Mouse (Mus musculus): ENCODE measurements around the gene Bpifb9a.
"Not testable (repeated sequence)": the region's sequence is repeated elsewhere in the genome, so short reads cannot be mapped to it uniquely, and the experiment has no call there.

Bpifb9a gene

DNA sequence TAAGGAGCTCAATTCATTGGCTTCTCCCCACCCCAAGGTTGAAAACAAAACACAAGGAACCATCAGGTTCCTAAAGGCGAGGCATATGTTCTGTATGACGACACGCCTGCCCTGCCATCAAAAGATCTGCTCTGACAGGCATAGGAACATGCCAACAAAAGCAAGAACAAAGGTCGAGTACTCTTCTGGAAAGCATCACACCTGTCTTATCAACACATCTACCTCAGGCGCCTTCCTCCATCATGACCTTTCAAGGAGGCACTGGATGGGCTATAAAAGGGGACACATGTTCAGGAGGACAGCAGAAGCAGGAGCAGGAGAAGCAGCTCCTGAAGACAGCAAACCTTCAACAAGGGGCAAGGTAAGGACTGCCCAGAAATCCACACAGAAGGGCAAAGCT is at the start of gene Bpifb9a:
Gene Bpifb9a (plus strand): TSS at position 301 of the 400 bp plus-strand sequence.
- not testable (repeated sequence) for DNase-seq (ENCODE audit: low spot score in 2 of 2)

GRCm38 (mm10) chr2:154209112-154209511 is 48.5 kb upstream of the Bpifb9a start:
- no peak for DNase-seq (ENCODE audit: low spot score in 2 of 2)

DNA sequence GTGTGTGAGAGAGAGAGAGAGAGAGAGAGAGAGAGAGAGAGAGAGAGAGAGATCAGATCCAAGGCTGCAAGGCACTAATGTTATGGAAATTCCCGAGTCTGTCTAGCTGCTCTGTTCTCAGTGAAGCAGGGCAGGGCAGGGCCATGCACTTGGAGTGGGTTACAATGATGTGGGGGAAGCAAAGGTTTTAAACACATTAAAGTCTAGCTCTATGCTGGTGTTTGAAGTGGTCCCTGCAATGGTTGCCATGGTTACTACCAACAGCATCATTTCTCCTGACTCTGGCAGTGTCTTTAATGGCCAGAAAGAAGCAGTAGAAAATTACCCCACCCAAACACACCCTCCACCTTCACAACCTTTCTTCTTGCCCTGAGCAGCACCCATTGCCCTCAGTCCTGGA is 46.5 kb upstream of the Bpifb9a start:
- no peak for DNase-seq (ENCODE audit: low spot score in 2 of 2)

DNA sequence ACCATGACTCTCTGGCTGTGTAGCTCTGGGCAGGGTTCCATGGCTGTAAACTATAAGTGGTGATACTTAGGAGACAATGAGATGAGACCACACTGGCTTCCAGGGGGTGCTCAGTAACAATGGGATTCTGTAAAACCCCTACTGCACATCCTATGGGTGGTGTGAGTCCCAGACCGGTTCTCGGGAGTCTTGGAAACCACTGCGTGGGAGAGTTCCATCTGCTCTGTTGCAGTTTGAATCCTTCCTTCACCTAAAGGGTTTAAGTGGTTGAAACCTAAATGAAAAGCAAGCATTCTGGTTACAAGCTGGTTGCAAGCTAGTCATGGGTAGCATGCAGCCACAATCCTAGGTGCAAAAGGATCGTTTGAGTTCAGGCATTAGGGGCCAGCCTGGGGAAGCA is 45.8 kb upstream of the Bpifb9a start:
- DNase-seq (ENCODE audit: low spot score in 2 of 2), result peak; percentile 39 to 54

- DNase-seq (ENCODE audit: low spot score in 2 of 2), result peak in 1 of 2 experiments; percentile 51
These were observed 42.5 kb upstream of the Bpifb9a start for GRCm38 (mm10) chr2:154215191-154215590.

GRCm38 (mm10) chr2:154219950-154220349 is 37.7 kb upstream of the Bpifb9a start:
- no peak for DNase-seq (ENCODE audit: low spot score in 2 of 2)

- no peak for DNase-seq (ENCODE audit: low spot score in 2 of 2)
These were observed 34.3 kb upstream of the Bpifb9a start, which contains the start of gene Bpifb5 for GRCm38 (mm10) chr2:154223265-154223916. TSS of gene Bpifb5 (plus strand) at chr2:154223742.

DNA sequence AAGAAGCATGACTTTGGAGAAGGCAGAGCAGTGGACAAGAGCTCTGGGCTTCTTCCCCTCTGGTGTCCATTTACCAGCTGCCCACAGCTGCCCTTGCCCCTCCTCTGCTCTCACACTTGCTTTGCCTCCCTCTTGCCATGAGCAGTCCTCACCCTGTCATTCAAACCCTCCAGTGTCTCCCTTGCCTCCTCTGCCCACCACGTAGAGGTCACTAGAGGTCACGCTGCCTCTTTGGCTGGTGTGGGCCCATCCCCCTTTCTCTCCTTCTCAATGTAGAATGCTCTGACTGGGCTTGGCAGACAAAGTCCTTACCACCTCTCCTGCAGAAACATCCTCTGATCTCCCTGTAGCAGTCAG is 33.8 kb upstream of the Bpifb9a start:
- no peak for DNase-seq (ENCODE audit: low spot score in 2 of 2)

- DNase-seq (ENCODE audit: low spot score in 2 of 2), result no peak
These were observed 30.7 kb upstream of the Bpifb9a start for GRCm38 (mm10) chr2:154226991-154227390.

- DNase-seq (ENCODE audit: low spot score in 2 of 2), result no peak
These were observed 29.8 kb upstream of the Bpifb9a start for GRCm38 (mm10) chr2:154227830-154228229.

DNA sequence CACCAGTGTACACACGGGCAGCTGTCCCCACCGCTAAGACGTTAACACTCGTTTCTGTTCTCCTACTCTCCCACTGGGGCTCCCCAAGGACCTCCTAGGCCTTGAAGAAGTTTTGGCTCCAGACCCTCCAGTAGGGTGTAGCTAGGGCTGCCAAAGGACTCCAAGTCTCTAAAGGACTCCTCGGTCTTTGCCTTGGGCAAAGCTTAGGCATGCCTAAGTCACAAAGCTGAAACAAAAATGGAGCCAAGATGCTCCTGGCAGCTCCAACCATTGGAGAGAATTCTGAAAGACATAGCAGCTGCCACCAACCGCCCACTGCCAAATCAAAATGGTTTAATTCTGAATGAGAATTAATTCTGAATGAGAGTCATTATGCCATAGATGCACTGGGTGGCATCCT is 24.2 kb upstream of the Bpifb9a start:
- no peak for DNase-seq (ENCODE audit: low spot score in 2 of 2)

DNA sequence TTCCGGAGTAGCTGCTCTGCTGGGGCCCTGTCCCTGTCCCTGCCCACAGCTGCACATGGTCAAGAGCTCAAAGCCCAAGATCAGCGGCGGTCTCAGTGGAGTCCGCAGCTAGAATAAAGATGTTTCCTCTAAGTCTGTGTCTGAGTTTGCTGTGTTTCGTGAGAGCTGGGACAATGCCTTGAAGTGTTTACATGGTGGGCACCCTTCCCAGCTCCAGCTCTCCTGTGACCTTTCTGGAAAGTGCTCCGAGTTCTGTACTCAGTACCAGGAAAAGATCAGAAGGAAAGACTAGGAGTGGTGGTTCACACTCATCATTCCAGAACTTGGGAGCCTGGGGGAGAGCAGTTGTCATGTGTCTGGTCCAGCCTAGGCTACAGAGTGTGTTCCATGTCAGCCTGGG is 16.9 kb upstream of the Bpifb9a start:
- DNase-seq (ENCODE audit: low spot score in 2 of 2), result no peak

- DNase-seq (ENCODE audit: low spot score in 2 of 2), result not testable (repeated sequence)
These were observed 14.9 kb upstream of the Bpifb9a start for GRCm38 (mm10) chr2:154242726-154243125.

DNA sequence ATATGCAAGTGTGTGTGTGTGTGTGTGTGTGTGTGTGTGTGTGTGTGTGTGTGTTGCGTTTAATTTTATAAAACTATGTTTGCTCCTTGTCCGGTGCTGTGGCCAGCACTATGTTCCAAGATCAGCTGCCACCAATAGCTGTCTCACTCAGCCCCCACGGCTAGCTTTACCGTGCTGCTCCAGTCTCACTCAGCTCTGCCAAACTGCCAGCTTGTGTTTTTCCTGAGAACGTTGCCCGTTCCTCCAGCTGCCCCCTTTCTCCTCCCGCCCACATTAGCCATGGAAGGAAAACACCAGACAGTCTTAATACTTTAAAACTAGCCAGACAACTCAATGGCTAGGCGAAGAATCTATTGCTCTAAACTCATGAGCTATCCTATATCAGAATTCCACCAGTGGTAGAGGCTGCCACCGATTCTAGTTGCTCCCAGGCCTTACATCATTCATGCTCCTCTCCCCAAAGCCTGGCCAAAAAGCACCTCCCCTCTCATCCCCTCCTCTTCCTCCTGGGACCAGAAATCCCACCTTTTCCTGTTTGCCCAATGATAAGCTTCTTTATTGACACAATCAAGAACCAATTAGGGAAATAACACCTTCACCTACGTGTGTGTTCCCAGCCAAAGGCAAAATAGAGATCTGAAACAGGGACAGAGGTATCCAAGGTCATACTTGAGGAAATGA is 14.2 kb upstream of the Bpifb9a start:
- peak; percentile 18 to 20 for DNase-seq (ENCODE audit: low spot score in 2 of 2)

GRCm38 (mm10) chr2:154245322-154245721 is 12.3 kb upstream of the Bpifb9a start:
- DNase-seq (ENCODE audit: low spot score in 2 of 2), result no peak

GRCm38 (mm10) chr2:154255254-154255653 is 2.4 kb upstream of the Bpifb9a start:
- not testable (repeated sequence) for DNase-seq (ENCODE audit: low spot score in 2 of 2)

DNA sequence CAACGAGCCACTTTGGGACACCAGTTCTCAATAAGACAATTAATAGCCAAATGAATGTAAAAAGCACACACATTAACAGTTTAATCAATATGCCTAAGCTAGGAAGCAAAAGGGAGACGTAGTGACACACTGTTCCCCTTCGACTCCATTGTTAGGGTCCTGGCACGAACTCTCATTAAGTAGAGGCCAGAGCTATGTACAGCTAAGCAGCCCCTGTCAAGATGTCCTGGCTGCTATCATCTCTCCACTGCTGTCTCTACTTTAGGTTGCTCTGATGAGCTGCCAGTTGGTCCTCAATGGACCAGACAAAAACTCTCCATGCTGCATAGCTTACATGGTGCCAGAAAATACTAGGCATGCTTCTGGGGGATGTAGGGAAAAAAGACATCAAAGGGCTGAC is 1.9 kb upstream of the Bpifb9a start:
- no peak for DNase-seq (ENCODE audit: low spot score in 2 of 2)

DNA sequence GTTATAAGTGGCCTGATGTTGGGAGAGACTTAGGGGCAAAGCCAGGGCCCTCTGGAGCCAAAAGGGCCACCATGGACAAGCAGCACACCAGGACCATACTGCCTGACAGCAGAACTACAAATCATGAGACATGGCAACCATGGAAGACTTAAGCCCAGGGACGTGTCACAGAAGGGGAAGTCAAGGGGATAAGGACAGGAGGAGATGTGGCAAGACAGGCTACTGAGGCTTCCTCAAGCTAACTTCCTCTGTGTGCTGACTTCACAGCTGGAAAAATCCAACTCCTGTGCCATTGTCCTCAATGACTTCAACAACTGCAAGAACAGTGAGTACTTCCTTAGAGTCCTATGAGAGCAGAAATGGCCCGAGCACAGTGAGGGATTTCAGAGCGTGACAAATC is 6.7 kb downstream of the Bpifb9a start:
- DNase-seq (ENCODE audit: low spot score in 2 of 2), result not testable (repeated sequence)

GRCm38 (mm10) chr2:154291866-154292265 is 34.2 kb downstream of the Bpifb9a start:
- DNase-seq (ENCODE audit: low spot score in 2 of 2), result not testable (repeated sequence)

DNA sequence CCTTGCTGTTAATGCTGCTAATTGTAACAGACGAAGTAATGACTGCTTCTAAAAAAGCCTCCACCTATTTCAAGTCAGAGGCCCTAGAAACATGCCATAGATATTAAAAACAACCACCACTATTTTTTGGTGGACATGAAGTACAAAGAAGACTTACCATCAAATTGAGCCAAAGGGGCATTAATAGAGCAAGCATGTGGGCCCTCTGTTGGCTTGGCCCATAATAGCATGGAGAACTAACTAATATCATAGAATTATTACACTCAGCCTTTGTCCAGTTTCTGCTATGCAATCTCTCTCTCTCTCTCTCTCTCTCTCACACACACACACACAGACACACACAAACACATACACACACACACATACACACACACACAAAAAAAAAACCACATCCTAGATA is 35.2 kb downstream of the Bpifb9a start:
- no peak for DNase-seq (ENCODE audit: low spot score in 2 of 2)

DNA sequence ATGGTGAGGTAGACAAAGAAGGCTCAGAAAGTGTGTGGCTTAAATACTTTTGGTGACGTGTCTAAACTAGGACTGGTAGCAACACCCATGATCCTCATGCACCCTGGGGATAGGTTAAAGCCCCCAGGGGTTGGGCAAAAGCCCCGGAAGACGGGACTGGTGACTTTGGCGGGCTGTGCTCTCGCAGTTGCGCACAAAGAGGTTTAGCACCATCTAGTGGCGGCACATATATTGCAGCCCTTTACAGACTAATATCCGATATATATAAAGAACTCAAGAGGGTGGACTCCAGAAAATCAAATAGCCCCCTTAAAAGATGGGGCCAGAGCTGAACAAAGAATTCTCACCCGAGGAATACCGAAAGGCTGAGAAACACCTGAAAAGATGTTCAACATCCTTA is 37.1 kb downstream of the Bpifb9a start:
- DNase-seq (ENCODE audit: low spot score in 2 of 2), result peak in 1 of 2 experiments; percentile 10

GRCm38 (mm10) chr2:154300496-154300895 is 42.8 kb downstream of the Bpifb9a start:
- DNase-seq (ENCODE audit: low spot score in 2 of 2), result peak in 1 of 2 experiments; percentile 26

DNA sequence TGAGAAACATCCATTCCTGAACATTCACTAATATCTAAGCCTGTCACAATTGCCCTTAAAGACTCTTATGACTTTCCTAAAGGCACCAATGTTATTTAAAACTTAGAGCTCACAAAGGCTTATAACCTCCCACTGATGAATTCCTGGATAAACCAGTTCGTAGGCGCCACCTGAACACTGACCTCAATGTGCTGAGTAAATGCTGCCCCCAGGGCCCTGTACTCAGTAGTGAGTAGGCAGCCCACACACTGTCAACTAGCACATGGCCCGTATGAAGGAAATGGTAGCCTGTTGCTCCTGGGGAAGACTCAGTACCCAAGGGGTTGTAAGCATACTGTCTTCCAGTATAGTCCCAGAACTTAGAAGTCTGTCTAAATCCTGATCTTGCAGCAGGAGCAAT is 44.1 kb downstream of the Bpifb9a start:
- DNase-seq (ENCODE audit: low spot score in 2 of 2), result no peak

All from frontal cortex, postnatal 14 days (tissue).